Mouse (Mus musculus): ENCODE measurements around the gene Pigs.

The Pigs gene

GRCm38 (mm10) chr11:78337040-78337439 is 8.8 kb downstream of the Pigs start:
- no peak for DNase-seq (ENCODE audit: low spot score in 2 of 2)

DNA sequence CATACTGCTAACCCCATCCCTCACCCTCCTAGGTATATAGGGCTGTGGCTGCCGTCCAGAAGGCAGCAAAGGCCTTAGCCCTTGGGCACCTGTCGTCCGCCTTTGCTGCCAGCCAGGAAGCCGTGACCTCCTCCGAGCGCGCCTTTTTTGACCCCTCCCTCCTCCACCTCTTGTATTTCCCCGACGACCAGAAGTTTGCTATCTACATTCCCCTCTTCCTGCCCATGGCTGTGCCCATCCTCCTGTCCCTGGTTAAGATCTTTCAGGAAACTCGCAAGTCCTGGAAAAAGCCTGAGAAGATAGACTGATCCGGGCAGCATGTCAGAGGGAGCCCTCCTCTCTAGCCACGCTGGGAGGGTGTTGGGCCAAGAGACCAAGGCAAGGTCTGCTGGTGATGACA is 13.5 kb downstream of the Pigs start:
- no peak for DNase-seq (ENCODE audit: low spot score in 2 of 2)

DNA sequence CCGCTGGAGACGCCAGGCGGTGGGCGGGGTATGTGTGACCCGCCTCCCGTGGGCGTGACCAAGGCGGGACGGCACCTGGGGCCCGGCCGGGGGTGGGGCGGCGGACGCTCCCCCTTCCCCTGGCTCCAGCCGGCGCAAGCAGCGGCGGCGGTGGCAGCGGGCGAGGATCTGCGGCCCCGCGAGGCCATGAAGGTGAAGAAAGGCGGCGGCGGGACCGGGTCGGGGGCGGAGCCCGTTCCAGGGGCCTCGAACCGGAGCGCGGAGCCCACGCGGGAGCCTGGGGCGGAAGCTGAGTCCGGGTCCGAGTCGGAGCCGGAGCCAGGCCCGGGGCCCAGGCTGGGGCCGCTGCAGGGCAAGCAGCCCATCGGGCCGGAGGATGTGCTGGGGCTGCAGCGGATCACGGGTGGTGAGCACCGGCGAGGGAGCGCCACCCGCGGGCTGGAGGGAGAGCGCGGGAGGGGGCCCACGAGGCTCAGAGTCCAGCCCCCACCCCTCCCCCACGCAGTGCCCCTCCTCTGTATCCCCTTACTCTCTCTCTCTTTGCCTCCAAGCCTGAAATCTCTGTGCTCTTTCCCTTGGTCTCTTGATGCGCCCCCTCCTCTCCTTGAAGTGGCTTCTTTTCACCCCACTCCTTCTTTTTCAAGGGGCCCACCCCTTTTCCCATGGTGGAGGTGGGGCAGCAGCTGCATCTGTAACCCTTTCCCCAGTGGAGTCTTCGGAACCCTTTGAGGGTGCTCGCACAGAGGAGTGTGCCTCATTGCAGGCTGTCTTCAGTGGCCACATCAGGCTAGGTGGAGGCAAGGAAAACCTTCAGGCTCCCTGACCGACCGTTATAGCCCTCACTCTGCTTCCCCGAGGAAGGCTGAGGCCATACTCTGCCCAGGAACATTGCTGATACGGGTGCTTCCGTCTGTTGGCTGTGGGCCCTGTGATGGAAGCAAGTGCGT is 15.4 kb downstream of the Pigs start, which contains the start of gene Unc119:
Gene Unc119 (plus strand): TSS at position 102 of the 947 bp plus-strand sequence.
- DNase-seq (ENCODE audit: low spot score in 2 of 2) = peak in 1 of 2 experiments; percentile 51

DNA sequence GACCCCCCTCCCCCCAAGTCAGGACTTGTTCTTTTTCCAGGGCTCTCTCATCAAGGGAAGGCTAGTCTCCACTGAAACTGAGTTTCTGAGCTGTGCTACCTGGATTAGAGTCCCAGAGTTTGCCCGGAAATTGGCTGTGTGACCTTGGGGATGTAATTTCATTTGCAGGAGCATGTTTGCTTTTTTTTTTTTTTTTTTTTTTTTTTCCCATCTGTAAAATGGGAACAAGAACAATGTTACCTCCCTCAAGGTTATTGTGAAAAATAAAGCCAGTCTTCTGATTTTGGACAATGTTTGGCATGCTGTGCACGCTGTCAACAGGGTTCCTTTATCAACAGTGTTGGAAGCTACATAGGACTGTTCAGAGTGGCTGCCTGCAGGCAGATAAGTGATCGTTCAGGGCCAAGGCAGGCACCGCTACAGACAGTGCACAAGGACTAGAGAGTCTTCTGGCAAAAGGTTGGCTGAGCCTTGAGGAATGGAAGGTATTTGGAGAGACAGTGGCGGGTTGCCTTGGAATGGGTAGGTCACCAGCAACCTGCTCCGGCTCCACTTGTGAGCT is 16.2 kb downstream of the Pigs start:
- no peak for DNase-seq (ENCODE audit: low spot score in 2 of 2)

GRCm38 (mm10) chr11:78344890-78345715 is 16.9 kb downstream of the Pigs start:
- DNase-seq (ENCODE audit: low spot score in 2 of 2) = no peak

GRCm38 (mm10) chr11:78345801-78346200 is 17.6 kb downstream of the Pigs start:
- DNase-seq (ENCODE audit: low spot score in 2 of 2) = no peak

DNA sequence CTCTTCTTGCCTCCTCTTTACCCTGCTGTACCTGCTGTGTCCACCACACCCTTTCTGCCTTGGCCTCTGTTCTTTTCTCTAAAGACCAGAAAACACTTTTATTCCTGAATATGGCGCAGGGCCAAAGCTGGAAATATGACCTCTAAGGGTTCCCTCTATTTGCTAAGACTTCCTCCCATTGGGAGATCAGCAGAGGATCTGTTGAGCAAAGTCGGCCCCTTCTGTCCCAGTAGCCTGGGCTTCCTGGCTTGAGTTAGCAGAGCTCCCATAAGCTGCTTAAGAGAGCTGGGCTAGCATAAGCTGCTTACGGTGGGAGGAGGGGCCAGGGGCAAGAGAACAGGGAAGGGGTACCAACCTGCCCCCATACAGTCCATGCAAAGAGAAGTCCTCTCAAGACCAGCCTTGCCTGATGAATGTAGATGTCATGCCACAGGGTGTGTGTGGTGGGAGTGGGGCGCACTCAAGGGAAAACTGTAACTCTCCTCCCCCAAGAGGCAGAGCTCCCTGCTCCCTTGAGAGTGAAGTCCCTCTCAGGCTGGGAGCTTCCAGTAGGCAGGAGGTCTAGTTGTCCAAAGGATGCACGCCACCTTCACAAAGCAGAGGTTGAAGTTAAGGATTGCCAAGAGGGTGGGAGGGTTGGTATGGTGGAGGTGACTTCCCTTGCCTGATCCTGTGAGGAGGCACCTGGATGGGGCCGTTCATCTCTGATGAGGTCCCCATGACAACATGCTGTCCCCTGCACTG is 18.3 kb downstream of the Pigs start:
- no peak for DNase-seq (ENCODE audit: low spot score in 2 of 2)

DNA sequence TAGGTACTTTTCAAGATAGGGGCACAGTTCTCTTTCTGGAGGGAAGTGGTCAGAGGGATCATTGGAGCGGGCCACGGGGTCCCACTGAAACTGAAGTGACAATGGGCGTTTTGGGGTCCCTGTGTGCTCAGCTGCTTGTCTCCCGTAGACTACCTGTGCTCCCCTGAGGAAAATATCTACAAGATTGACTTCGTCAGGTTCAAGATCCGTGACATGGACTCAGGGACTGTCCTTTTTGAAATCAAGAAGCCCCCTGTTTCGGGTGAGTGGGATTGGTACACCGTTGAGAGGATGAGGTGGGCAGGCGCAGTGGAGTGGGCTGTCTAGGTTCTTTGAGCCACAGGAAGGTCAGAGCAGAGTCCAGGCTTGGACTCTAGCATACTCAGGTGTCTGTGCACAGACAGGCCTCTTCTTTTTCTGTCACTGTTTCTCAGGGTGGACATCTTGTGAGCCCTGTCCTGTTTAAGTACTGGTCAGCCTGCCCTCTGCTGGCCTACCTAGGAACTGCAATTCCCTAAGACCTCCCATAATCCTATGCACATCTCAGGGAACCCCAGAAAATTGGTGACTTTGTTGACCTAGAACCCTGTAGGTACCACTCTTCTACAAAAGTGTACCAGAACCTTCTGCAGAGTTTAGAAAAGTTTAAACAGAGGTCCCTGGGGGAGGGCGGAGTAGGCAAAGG is 19.0 kb downstream of the Pigs start:
- DNase-seq (ENCODE audit: low spot score in 2 of 2) = no peak

DNA sequence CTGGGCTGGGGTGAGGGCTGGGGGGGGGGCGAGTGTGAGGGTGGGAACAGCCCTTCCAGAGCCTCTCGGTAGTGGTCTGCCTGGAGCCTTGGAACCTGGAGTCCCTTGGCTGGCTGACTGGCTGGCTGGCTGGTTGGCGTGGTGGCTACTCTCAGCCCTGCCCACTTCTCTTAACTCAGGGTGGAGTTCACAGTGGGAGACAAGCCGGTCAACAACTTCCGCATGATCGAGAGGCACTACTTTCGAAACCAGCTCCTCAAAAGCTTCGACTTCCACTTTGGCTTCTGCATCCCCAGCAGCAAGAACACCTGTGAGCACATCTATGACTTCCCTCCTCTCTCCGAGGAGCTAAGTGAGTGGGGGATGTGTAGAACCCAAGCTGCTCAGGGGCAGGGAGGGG is 19.7 kb downstream of the Pigs start:
- no peak for DNase-seq (ENCODE audit: low spot score in 2 of 2)

DNA sequence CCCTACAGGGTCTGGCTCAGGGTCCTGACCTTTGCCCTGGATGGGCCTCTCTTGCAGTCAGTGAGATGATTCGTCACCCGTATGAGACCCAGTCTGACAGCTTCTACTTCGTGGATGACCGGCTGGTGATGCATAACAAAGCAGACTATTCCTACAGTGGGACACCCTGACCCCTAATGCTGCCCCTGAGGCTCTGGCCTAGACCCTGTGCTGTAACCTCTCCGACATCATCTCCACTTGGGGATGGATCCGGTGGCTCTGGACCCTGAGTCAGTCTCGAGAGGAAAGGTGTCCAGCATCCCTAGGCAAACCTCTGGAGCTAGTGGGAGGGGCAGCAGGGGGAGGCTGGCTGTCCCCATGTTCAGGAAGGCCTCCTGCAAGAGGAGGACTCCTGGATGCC is 20.3 kb downstream of the Pigs start:
- DNase-seq (ENCODE audit: low spot score in 2 of 2) = no peak

DNA sequence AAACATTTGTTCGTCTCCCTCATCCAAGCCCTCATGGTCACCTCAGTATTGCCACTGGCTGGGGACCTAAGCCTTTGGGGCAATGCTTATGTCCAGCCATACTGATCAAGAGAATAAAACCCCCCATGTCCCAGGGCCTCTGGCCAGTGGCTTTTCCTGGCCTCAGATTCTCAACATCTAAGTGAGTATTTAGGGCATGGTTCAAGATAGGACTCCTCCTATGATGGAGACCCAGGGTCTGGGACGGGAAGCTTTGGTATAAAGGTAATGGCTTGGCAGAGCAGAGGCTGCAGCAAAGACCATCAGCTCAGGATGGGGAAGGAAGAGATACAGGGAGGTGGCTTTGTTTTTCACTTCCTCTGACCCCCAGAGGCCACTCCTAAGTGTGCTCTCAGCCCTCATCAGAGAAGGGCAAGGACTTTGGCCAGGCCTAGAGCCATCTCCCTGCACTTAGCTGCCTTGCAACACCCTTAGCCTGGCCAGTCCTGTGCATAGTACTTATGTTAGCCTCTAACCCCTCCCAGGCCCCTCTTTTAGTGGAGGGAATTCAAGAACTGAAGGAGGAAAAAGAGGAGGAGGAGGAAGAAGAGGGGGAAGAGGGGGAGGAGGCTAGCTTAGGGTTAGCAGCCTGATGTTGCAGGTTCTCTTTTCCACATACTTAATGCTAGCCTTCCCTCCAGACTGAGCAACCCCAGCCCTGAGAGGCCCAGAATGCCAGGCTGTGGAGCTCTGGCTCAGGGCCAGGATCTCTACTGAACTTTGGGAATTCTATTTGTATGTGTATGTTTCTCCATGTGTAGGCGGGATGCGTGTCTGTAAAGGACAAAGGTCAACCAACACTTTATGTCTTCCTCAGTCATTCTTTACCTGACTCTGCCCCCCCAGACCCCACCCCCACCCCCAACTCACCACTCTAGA is 21.5 kb downstream of the Pigs start:
- no peak for DNase-seq (ENCODE audit: low spot score in 2 of 2)

DNA sequence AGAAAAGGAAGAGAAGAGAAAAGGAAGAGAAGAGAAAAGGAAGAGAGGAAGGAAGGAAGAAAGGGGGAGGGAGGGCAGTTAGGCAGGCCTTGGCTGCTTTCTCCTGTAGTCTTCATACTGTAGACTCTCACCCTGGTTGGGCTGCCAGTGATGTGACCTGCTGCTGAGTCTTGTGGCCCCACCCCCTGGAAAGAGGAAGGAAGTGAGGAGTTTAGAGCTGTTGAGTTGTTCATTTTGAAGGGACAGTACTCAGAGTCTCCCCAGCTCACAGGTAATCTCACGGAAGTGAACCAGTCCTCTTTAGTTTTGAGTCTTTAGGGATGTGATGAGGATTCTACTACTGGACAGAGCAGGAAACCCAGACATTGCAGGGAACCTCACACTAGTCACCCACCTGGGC is 24.9 kb downstream of the Pigs start:
- DNase-seq (ENCODE audit: low spot score in 2 of 2) = no peak

GRCm38 (mm10) chr11:78354905-78355304 is 26.7 kb downstream of the Pigs start:
- DNase-seq (ENCODE audit: low spot score in 2 of 2) = no peak

DNA sequence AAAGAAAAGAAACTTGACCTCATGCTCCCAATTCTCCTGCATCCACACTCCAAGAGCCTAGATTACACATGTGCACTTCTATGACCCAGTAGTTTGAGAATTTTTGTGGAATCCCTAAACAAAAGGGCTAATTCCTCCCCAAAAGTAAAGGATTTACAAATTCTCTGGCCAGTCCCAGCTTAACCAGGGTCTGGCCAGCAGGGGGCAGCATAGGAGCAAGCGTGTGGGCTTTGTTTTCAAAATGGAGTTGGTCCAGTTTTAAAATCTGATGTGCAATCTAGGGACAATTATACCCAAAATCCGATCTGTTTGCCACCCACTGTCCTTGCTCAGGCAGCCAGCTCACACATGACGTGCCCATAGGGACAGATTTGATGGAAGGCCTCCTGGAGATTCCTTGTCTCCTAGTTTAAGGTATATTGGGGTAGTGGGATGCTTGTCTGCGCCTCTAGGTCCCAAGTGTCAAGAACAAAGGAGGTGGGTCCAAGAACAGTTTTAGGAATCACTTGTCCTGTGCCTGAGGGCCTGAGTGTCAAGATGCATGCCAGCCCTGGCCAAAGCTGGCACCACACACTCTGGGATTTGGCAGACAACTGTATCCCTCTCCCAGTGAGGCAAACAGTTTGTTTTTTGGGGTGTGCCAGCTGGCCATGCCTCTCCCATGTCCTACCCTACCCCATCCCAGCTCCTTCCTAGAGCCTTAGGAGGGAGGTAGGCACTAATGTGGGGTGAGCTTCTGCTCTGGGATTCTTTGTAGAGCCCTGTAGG is 27.4 kb downstream of the Pigs start:
- DNase-seq (ENCODE audit: low spot score in 2 of 2) = peak in 1 of 2 experiments; percentile 39

DNA sequence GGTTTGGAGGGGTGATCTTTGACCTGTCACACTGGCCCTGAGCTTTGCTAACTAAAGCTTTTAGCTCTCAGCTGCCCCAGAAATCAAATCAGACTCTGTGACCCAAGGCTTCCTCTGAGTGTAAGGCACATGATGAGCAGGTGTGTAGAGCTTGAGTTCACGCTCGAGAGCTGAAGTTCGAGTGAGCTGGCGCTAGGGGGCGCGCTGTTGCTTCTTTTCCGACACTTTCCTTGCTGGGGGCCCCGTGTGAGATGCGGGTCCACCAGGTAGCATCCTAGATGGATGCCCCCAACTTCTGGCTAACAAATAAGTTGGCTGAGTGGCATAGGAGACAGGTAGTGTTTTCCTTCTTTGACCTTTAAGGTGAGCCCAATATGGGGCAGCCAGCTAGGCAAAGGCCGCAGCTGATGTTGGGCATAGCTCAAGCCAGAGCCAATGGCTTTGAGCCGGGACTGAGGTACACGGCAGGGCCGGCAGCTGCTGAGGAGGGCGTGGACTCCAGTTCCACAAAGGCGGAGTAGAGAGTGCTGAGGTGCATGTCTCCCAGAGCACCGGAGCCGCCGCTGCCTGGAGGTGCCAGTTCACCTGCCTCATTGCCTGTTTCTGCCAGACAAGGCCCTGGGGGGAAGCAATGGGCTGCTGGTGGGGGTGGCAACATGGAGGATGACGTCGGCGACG is 30.3 kb downstream of the Pigs start:
- DNase-seq (ENCODE audit: low spot score in 2 of 2) = peak in 1 of 2 experiments; percentile 41

GRCm38 (mm10) chr11:78360125-78360788 is 32.0 kb downstream of the Pigs start:
- peak in 1 of 2 experiments; percentile 56 for DNase-seq (ENCODE audit: low spot score in 2 of 2)

GRCm38 (mm10) chr11:78360789-78361131 is 32.5 kb downstream of the Pigs start:
- no peak for DNase-seq (ENCODE audit: low spot score in 2 of 2)
